Mouse (Mus musculus) naive thymus-derived CD4-positive, alpha-beta T cell, adult 2 months (primary cell): ENCODE data around the gene Gm20388.

ENCODE experiments used
- DNase-seq: peaks from one replicate; pipeline ENCODE4 v3.0.0-alpha.2; 2011; ENCODE audit warnings: low read depth

The Gm20388 gene

DNA sequence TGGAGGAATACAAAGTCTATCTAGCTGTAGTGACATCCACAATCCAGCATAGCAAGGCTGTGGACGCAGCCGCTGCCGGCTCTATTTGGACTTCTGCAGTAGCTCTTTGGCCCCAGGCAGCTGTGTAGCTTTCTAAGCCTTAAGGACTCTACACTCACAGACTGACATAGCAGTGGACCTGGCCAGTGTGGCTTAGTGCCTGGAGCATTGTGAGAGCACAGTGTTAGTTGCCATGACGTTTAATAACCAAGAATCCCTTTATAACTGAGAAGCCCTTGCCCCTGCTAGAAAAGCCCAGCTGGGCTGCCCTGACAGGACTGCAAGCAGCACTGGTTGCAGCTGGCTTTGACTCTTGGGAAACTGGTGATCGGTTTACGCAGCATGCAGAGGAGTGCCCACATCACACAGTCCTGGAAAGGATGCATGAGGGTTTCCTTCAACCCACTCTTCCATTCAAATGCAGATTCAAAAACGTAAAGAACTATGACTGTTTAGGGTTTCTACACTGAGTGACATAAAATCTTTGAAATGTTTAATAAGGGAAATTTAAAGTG is 214.3 kb downstream of the Gm20388 start:
- no peak for DNase-seq

DNA sequence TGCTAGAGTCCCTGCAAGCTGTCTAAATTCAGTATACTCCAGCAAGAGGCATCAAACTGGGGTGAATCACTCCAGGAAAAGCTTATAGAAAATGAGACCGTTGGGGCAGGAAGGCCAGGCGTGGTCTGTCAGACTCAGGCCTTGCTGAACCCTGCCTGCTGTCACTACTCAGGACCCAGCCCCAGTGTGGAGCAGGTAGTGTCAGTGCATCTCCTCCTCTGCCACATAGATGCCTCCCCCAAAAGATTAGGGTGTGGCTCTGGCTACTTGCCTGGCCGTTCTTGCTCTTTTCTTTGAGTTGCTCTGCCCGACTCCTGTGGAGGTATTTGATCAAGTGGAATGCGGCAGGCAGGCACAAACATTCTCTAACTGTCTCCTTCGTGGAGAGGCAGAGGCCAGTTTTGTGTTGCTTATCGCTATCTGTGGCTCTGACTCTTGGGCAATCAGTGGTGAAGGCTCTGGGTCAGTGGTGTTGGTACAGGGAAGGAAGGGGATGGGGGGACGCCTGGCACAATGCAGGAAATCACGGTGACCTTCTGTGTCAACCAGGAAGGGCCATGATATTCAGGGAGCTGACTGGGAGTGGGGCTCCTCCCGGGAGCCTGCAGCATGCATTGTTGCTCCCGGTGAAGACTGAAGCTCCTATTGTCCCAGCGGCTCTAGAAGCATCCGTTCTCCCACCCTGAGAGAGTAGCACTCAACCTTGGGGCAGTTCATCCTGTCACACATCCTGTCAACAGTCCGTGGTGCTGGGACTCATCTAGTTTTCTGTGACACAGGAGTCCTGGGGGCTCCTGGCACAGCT is 215.9 kb downstream of the Gm20388 start:
- no peak for DNase-seq

DNA sequence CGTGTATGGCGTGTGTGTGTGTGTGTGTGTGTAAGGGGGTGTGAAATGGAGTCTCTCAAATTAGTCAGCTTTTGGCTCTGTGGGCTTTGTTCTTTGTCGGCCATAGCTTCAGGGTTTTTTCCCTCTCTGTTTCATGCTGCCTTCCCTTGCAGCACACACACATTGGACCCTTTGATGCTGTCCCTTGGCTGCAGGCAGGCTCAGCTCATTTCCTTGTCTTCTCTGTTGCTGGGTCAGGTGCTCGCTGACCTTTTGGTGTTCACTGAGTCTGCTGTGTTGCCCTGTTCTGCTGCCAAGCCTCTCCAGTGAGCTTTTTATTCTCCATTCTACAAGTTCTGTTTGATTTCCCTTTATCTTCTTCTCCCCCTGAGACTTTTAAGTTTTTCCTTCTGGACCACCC is 218.9 kb downstream of the Gm20388 start:
- no peak for DNase-seq

DNA sequence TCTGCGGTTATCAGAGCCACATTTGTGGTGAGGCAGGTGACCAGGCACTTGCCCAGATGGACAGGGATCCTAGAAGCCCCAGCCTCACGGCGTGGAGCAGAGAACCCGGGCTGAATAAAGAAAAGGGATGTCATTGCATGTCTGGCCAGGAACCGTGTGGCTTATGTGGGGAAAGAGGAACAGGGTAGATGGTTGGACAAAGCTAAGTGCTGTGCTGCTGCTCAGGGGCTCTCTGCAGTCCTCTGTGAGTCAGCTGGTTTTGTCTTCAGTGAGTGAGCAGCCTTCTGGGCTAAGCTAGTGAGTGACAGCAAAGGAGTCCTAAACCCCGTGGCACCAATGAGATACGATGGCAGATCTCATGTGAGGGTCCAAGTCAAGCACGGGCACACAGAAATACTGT is 220.5 kb downstream of the Gm20388 start:
- no peak for DNase-seq

DNA sequence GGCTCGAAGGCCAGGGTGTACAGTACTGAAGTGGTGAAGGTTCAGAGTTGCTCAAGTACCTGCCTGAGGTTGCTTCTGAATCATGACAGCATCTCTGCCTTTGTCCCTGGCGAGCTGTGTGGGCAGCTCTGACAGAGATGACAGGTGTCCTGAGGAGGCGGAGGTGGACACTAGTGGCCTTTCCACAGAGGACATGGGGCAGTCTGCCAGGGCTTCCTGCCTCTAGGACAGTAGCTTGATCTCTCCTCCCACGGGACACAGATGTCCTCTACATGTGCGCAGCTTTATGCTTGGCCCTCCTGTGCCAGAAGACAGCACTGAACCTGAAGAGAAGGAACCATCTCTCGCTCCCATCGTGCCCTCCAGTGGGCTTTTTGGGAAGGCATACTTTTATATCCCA is 222.5 kb downstream of the Gm20388 start:
- no peak for DNase-seq

DNA sequence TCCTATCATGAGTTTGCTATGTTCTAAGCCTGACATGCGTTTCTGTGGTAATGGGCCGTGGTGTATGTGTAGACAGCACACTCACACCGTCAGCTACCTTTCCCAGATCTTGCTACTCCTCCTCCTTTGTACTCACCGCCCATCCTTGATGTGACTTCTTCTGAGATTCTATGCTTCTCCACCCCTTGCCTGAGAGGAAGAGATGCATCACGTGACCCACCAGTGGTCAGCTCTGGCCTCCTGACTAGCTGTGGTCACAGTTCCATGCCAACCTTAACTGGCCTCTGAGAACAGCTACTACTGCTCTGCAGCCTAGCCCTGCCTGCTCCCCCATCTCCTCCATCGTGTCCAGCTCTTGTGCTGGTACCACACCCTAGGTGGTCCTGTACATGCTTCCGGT is 225.0 kb downstream of the Gm20388 start:
- DNase-seq, result no peak

DNA sequence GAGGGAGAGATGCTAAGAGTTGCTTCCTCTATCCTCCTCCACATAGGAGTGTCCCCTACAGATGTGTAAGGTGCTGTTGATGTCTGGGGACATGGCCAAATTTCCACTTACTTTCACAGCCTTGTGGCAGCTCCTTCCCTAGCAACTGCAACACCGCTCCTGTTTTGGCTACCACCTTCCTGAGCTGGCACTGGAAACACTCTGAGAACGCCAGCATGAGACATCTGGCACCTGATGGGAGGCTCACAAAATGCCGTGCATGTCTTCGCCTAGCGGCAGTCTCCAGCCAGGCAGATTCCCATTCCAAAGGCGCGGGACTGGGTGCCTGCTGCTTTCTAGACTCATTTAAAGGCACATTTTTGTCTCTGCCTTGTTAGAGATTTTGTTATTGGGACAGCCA is 226.0 kb downstream of the Gm20388 start:
- no peak for DNase-seq

DNA sequence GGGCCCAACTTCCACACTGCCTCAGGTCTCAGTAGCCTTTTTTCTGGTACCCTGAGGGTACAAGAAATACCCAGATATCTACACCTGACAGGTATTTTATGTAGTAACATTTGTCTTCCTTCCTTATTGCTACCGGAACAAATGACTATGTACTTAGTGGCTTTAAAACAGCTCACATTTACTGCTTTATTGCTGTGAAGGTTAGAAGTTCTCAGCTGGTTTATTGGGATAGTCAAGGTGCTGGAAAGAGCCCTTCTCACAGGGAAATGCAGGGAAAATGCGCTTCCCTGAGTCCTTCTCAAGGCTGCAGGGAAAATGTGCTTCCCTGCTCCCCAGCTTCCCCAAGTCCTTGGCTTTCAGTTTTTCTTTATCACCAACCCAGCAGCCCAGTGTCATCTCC is 228.3 kb downstream of the Gm20388 start:
- no peak for DNase-seq

DNA sequence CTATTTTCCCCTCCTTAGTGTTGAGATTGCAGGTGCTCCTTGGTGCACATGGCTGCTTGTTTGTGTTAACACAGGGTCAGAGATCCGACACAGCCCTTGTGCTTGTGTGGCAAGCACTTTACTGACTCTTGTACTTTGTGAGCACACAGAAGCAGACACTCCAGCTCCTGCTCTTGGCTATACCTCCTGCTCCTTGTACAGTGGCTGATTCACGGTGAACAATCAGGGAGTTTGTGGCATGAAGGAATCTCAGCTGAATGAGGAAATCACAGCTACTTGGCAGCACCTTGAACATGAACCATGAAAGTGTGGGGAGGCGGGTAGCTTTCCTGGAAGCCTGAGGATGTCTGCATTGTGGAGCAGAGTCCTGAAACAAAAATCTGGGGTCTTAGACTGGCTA is 230.1 kb downstream of the Gm20388 start:
- no peak for DNase-seq

DNA sequence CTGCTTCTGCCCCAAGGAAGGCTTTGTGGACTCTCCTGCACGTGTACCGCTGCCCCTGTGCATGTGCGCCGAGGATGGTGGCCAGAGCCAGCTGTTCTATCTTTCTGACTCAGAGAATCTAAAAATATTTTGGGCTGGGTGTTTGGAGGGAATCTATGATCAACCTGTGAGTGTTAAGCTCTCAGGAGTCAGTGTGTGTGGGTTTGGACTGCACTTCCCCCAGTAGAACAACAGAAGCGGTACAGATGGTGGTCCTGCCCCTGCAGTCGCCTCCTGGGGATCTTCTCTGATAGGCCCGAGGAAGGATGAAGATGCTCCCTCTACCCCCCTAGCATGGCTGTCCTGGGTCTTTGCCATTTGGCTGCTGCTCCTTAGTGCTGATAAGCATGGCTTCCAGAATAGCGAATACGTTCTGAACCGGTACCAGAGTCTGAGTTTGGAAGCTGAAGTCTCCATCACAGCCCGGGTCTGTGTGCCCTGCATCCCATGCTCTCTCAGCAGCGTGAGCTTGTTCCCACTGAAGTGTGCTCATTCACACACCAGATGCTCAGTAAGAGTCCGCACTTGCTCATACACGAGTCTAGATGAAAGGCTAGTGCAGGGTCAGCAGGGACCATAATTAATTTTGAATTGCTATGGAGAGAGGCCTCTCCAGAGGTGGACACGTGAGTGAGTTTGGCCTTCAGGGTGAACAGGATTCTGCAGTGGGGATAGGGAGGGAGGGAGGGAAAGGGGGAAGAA is 233.4 kb downstream of the Gm20388 start:
- DNase-seq, result no peak

DNA sequence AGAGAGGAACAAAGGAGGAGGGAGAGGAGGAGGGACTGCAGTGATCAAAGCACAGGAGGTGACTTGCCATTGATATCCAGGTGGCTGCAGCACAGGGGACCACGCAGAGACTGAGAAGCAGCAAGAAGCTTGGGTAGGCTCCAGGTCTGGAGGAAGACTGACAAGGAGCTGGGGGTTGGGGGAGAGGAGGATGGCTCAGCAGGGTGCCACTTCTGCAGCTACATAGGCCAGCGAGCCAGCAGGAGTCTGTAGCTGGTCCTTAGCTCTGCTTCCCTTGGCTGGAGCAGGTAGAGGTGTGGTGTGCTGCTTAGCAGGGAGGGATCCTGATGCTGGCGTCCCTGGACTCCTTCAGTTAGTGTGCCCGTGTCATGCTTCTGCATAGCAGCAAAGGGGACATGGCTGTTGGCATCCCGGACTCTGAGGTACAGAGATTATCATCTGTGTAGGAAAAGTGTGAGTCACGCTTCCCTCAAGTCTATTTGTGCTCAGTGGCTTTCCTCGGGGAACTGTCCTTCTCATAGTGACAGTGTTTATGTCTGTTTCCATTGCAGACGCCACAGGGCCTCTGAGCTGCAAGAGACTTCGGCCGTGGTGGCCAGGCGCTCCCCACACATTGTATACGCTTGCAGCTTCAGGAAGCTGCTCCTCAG is 234.1 kb downstream of the Gm20388 start:
- DNase-seq, result no peak

DNA sequence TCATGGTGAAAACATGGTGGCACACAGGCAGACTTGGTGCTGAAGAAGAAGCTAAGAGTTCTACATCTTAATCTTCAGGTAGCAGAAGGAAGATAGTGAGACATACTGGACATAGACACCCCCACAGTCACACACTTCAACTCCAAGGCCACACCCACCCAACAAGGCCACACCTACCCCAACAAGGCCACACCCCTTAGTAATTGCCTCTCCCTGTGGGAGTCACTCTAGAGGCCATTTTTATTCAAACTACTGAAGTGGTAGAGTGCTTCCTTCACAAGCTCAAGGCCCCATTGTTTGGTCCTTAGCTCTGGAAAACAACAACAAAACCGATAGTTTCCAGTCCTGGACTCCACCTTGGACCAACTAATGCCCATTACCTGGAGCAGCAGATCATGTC is 235.4 kb downstream of the Gm20388 start:
- no peak for DNase-seq

DNA sequence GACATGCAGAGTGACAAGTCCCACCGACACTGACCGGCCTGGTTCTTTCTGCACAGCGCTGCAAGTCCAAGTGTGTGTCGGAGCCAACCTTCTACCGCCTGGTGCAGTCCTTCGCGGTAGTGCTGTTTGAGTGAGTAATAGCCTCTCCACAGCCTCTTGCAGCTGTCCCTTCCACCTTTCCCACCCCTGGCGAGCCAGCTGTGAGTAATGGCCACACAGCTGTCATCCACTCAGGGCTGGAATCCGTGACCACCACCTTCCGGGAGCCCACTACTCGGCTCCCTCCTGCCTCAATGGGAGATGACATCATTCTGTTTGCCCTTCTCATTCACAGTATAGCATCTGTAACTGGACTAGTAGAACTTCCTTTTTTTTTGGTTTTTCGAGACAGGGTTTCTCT is 239.4 kb downstream of the Gm20388 start:
- no peak for DNase-seq

DNA sequence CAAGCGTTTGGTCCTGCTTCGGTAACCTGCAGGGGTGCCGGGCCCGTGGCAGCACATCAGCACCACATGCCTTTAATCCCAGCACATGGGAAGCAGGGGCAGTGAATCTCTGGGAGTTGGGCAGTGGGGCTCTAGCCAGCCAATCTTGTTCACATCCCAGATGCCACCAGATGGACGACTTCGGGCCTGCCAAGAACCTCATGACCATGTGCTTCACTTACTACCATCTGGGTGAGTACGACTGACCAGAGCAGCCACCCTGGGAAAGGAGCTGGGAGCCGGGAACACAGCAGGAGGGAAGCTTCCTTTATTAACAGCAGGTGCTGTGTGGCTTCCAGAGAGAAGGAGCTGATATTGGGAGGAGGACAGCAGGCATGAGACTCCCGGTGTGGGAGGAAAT is 240.5 kb downstream of the Gm20388 start:
- no peak for DNase-seq

DNA sequence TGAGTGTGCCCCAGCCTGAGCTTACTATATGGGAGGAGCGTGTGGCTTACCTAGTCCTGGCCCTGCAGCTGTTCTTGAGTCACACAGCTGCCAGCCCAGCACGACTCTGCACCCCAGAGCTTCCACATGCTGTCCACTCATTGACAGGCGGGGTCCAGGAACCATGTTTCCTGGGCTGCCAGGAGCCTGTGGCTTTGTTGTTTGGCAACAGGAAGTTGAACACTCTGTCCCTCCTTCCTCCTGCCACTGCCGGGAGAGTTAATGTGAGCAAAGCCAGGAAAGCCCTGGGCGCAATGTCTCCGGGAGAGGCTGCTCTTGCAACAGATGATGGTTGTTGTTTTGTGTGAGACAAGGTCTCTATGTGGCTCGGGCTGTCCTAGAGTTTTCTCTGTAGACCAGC is 242.0 kb downstream of the Gm20388 start:
- DNase-seq, result no peak

DNA sequence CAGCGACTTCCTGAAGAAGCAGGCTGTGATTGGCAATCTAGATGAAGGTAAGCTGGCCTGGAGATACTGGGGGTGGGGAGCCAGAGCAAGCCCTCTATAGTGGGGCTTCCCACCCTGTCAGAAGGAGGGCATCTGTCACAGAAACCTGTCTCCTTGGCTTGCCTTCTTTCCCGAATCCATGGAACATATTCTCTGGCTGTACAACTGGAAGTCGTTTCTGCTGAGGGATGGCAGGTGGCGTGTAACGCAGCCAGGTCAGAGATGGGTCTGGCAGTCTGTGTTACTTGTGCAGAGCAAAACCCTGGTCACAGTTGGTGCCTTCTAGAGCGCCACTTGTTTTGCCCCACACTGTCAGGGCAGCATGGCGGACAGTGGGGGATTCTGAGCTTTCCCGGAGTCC is 249.7 kb downstream of the Gm20388 start:
- DNase-seq, result no peak

DNA sequence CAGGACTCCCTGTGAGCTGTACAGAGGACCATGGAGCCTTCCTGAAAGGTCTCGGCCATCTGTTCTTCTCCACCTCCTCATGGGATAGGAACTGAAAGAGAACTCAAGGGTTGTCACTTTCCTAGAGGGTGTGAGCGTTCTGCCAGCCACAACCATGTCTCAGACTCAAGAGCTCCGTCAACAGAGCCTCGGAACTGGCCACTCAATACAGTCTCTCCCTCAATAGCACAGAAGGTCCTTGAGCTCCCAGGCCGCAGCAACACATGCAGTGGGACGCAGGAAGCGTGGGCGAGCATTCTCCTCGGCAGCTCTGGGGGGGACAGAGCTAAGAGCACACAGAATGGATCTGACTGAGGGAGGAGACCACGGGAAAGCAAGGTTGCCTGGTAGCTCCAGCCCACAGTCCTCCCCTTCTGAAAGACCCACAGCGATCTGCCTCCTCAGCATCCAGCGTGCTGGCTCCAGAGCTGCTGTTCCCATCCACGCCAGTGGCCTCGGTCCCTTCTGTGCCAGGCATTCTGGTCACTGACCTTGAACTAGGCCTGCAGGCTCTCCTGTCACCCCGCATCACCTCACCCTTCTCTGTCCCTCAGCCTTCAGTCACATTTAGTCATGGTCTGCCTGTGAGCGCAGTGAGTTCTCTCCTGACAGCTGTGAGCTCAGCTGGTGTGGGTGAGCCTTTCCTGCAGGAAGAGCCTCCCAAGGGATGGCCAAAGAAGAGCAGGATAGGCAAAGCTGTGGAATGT is 251.2 kb downstream of the Gm20388 start:
- DNase-seq, result no peak

DNA sequence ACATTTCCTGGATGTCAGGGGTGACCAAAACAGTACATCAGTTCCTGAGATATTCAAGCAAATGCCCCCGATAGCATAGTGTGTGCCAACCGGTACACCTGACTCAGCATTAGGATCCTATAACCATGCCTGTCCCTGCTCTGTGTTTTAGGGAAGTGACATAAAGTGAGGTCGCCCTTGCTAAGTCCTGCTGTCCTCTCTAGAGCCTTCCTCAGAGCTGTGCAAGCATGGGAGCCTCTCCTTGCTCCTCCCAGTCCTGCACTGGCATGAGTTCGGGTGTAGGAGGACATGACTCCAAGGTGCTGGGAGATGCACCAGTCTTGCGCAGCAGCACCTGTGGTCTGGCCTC is 251.7 kb downstream of the Gm20388 start:
- DNase-seq, result no peak

DNA sequence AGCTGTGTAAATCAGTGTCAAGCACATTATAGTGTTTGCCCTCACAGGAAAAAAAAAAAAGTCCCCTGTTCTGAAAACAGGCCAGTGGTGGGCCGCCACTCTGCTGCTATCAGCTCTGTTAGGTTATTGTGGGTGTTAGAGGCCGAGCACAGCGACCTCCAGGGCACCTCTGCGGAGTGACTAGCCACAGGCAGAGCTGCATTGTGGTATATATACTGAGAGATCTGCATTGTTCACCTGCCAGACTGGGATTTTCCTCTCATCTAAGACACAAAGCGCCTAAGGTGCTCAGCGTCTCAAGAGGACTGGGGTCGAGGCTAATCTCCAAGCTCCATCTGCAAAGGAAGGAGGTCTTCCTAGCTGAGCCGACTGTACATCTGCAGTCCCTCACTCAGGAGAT is 252.7 kb downstream of the Gm20388 start:
- DNase-seq, result no peak

DNA sequence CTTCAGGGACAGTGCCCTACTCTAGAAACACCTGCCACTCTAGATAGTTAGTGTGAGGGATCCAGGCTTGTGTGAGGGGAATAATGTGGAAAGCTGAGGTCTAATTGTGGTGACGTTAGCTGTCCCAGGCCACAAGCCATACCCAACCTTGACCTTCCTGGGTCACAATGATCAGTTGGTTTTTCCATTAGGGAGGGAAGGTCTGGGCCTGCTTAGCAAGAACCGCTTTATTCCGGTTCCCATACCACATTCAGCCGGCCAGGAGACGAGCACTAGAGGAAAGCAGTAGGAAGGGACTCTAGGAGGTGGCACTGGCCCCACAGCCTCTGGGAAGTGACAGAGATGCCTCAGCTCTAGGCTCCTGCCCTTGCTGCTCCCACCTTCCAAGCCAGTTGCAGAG is 253.4 kb downstream of the Gm20388 start:
- DNase-seq, result no peak

DNA sequence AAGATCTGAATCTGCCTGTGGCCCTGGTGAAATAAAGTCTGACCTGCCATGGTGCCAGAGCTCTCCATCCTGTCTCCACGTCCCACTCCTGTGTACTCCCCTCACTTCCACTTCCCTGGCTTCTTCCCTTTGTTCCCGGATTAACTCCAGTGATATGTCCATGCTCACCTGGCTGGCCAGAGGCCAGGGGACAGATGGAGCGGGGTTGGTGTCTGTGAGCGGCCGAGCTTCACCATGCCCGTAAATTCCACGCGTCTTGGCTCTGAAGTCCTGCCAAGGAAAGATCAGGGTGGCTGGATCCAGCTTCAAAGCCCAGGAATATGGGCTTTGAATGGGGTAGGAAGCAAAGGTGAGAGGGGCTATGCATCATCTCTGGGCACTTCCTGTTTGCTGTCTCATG is 256.5 kb downstream of the Gm20388 start:
- DNase-seq, result no peak

DNA sequence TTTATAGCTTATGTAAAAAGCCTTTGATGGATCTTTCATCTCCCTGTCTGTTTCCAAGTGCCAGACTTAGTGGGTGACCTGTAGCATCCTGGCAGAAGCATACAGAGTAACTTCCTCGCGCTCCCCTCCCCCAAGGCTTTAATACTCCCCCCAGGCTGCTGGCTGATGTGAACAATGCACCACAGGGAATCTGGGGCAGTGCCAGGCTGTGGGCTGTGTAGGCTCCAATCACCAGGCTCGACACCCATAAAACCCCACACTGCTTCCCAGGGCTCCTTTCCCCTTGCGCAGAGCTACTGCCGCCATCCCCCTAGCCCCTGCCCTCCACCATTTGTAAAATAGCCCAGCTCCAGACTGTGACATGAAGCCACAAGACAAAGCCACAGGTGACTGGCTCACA is 257.2 kb downstream of the Gm20388 start:
- DNase-seq, result no peak
